Mouse (Mus musculus) CD8-positive naive resting alpha-beta T cell, adult 2 months (primary cell): ENCODE data around the gene Lrrc45.
"Not testable (repeated sequence)": the region's sequence is repeated elsewhere in the genome, so short reads cannot be mapped to it uniquely, and the experiment has no call there.

Experiments
- DNase-seq, 2 experiments: peaks; one replicate each; pipeline ENCODE4 v3.0.0; 2022; ENCODE audit warnings: low read depth in 2 of 2, low spot score in 2 of 2

The Lrrc45 gene

GRCm38 (mm10) chr11:120713580-120714518 is at the start of gene Lrrc45, which contains the start of gene Cenpx:
TSS of gene Lrrc45 (plus strand) at chr11:120713925.
TSS of gene Cenpx (minus strand) at chr11:120713738.
- peak; percentile 93 to 94 for DNase-seq

GRCm38 (mm10) chr11:120665406-120665805 is 48.3 kb upstream of the Lrrc45 start:
- no peak for DNase-seq

- no peak for DNase-seq
Observed at GRCm38 (mm10) chr11:120666617-120667016, 47.1 kb upstream of the Lrrc45 start.

GRCm38 (mm10) chr11:120672687-120673593 is 40.8 kb upstream of the Lrrc45 start, which contains the start of gene Aspscr1:
TSS of gene Aspscr1 (plus strand) at chr11:120672973.
- peak; percentile 87 to 93 for DNase-seq

GRCm38 (mm10) chr11:120673594-120674122 is 40.1 kb upstream of the Lrrc45 start:
- DNase-seq: no peak

GRCm38 (mm10) chr11:120675875-120676274 is 37.9 kb upstream of the Lrrc45 start:
- DNase-seq: not testable (repeated sequence)

GRCm38 (mm10) chr11:120676951-120677350 is 36.8 kb upstream of the Lrrc45 start:
- DNase-seq: no peak

GRCm38 (mm10) chr11:120679909-120680308 is 33.8 kb upstream of the Lrrc45 start:
- no peak for DNase-seq

- DNase-seq: no peak
Observed at GRCm38 (mm10) chr11:120682683-120683082, 31.0 kb upstream of the Lrrc45 start.

- no peak for DNase-seq
Observed at GRCm38 (mm10) chr11:120683536-120683935, 30.2 kb upstream of the Lrrc45 start.

GRCm38 (mm10) chr11:120684086-120684485 is 29.6 kb upstream of the Lrrc45 start:
- no peak for DNase-seq

- DNase-seq: no peak
Observed at GRCm38 (mm10) chr11:120684660-120685059, 29.1 kb upstream of the Lrrc45 start.

- no peak for DNase-seq
Observed at GRCm38 (mm10) chr11:120686650-120687272, 27.0 kb upstream of the Lrrc45 start.

- no peak for DNase-seq
Observed at GRCm38 (mm10) chr11:120689365-120689764, 24.4 kb upstream of the Lrrc45 start.

GRCm38 (mm10) chr11:120692471-120693011 is 21.2 kb upstream of the Lrrc45 start:
- no peak for DNase-seq

GRCm38 (mm10) chr11:120693461-120693860 is 20.3 kb upstream of the Lrrc45 start:
- DNase-seq: no peak

- DNase-seq: no peak
Observed at GRCm38 (mm10) chr11:120695184-120695583, 18.5 kb upstream of the Lrrc45 start.

GRCm38 (mm10) chr11:120695641-120696040 is 18.1 kb upstream of the Lrrc45 start:
- no peak for DNase-seq

- no peak for DNase-seq
Observed at GRCm38 (mm10) chr11:120696568-120696967, 17.2 kb upstream of the Lrrc45 start.

- DNase-seq: no peak
Observed at GRCm38 (mm10) chr11:120697741-120698140, 16.0 kb upstream of the Lrrc45 start.
